Mouse (Mus musculus): Measurements from ENCODE around the gene Pde6d. TPM values are rescaled to one million over a fixed set of nuclear protein-coding genes. Genes with fewer than 3 reads are reported as not detected.
"Not testable (repeated sequence)": the region's sequence is repeated elsewhere in the genome, so short reads cannot be mapped to it uniquely, and the experiment has no call there.

Pde6d gene
- polyA plus RNA-seq, 1 experiment from 2014 or later, result 20.2 TPM

GRCm38 (mm10) chr1:86525499-86526115 is 56.8 kb downstream of the Pde6d start:
- H3K36me3 ChIP-seq (ENCODE audit: control insufficient read depth, insufficient read depth), result peaks cover 9% of the 10 kb centered on the region
- peak overlapping the region; percentile 99 for H3K27ac ChIP-seq (ENCODE audit: low read length)
- H3K4me2 ChIP-seq (ENCODE audit: low read depth, low read length), result peak overlapping the region; percentile 100
- H3K4me1 ChIP-seq (ENCODE audit: control insufficient read depth, low read depth, low read length), result peaks cover 39% of the 10 kb centered on the region
- peak overlapping the region; percentile 100 for H3K4me3 ChIP-seq (ENCODE audit: low read depth, low read length)
- H3K27me3 ChIP-seq (ENCODE audit: control insufficient read depth, insufficient read depth, low read depth, low read length), result no peaks in the 10 kb centered on the region
- no peaks in the 10 kb centered on the region for H3K9me3 ChIP-seq (replicated peaks; ENCODE audit: control insufficient read depth, low read length)
- peak; percentile 1; the same call in 1 of the 2 replicates for ATAC-seq (ENCODE audit: low read depth)
- under 1% methylated on average over 44 of the region's 44 CpGs for WGBS (ENCODE audit: insufficient replicate concordance)
- H3K9ac ChIP-seq (ENCODE audit: low read depth, low read length), result peak overlapping the region; percentile 99

- Histone ChIP-seq H3K27ac (ENCODE audit: low read length) (peak overlapping the region; percentile 99), H3K4me2 (ENCODE audit: low read depth, low read length) (peak overlapping the region; percentile 100), H3K9me3 (replicated peaks; ENCODE audit: control insufficient read depth, low read length) (no peaks in the 10 kb centered on the region), H3K27me3 (ENCODE audit: control insufficient read depth, insufficient read depth, low read depth, low read length) (no peaks in the 10 kb centered on the region), H3K4me1 (ENCODE audit: control insufficient read depth, low read depth, low read length) (peaks cover 39% of the 10 kb centered on the region), H3K9ac (ENCODE audit: low read depth, low read length) (peak overlapping the region; percentile 99), H3K36me3 (ENCODE audit: control insufficient read depth, insufficient read depth) (peaks cover 8% of the 10 kb centered on the region), H3K4me3 (ENCODE audit: low read depth, low read length) (peak overlapping the region; percentile 100)
- 2% methylated on average over 53 of the region's 53 CpGs for WGBS (ENCODE audit: insufficient replicate concordance)
- peak; percentile 70 for ATAC-seq (ENCODE audit: low read depth)
These were observed 57.6 kb downstream of the Pde6d start for GRCm38 (mm10) chr1:86524619-86525498.

GRCm38 (mm10) chr1:86523776-86524618 is 58.4 kb downstream of the Pde6d start:
- ATAC-seq (ENCODE audit: low read depth), result no peak
- peaks cover under 1% of the 10 kb centered on the region; the same call in 1 of the 2 replicates for H3K36me3 ChIP-seq (ENCODE audit: control insufficient read depth, insufficient read depth)
- peaks cover 31% of the 10 kb centered on the region for H3K4me1 ChIP-seq (ENCODE audit: control insufficient read depth, low read depth, low read length)
- H3K27me3 ChIP-seq (ENCODE audit: control insufficient read depth, insufficient read depth, low read depth, low read length), result no peaks in the 10 kb centered on the region
- peak overlapping the region; percentile 100 for H3K4me2 ChIP-seq (ENCODE audit: low read depth, low read length)
- H3K27ac ChIP-seq (ENCODE audit: low read length), result peak overlapping the region; percentile 94
- H3K9me3 ChIP-seq (replicated peaks; ENCODE audit: control insufficient read depth, low read length), result no peaks in the 10 kb centered on the region
- peak overlapping the region; percentile 73 for H3K9ac ChIP-seq (ENCODE audit: low read depth, low read length)
- H3K4me3 ChIP-seq (ENCODE audit: low read depth, low read length), result peak overlapping the region; percentile 100; the same call in 1 of the 2 replicates
- WGBS (ENCODE audit: insufficient replicate concordance), result 43% methylated on average over 8 of the region's 8 CpGs

GRCm38 (mm10) chr1:86522286-86522871 is 60.0 kb downstream of the Pde6d start:
- Histone ChIP-seq H3K4me1 (ENCODE audit: control insufficient read depth, low read depth, low read length) (peaks cover 24% of the 10 kb centered on the region), H3K4me2 (ENCODE audit: low read depth, low read length) (no peak overlapping the region), H3K9me3 (replicated peaks; ENCODE audit: control insufficient read depth, low read length) (no peaks in the 10 kb centered on the region), H3K27ac (ENCODE audit: low read length) (no peak overlapping the region), H3K9ac (ENCODE audit: low read depth, low read length) (no peak overlapping the region), H3K36me3 (ENCODE audit: control insufficient read depth, insufficient read depth) (no peaks in the 10 kb centered on the region), H3K4me3 (ENCODE audit: low read depth, low read length) (no peak overlapping the region), H3K27me3 (ENCODE audit: control insufficient read depth, insufficient read depth, low read depth, low read length) (no peaks in the 10 kb centered on the region)
- no peak for ATAC-seq (ENCODE audit: low read depth)
- WGBS (ENCODE audit: insufficient replicate concordance), result 61% methylated on average over 7 of the region's 7 CpGs

GRCm38 (mm10) chr1:86520361-86520760 is 62.1 kb downstream of the Pde6d start:
- no peak overlapping the region for H3K4me3 ChIP-seq (ENCODE audit: low read depth, low read length)
- H3K9me3 ChIP-seq (replicated peaks; ENCODE audit: control insufficient read depth, low read length), result no peaks in the 10 kb centered on the region
- H3K27ac ChIP-seq (ENCODE audit: low read length), result no peak overlapping the region
- ATAC-seq (ENCODE audit: low read depth), result no peak
- no peaks in the 10 kb centered on the region for H3K36me3 ChIP-seq (ENCODE audit: control insufficient read depth, insufficient read depth)
- 35% methylated on average over 7 of the region's 7 CpGs for WGBS (ENCODE audit: insufficient replicate concordance)
- no peak overlapping the region for H3K4me2 ChIP-seq (ENCODE audit: low read depth, low read length)
- H3K4me1 ChIP-seq (ENCODE audit: control insufficient read depth, low read depth, low read length), result peaks cover 20% of the 10 kb centered on the region
- H3K9ac ChIP-seq (ENCODE audit: low read depth, low read length), result no peak overlapping the region
- H3K27me3 ChIP-seq (ENCODE audit: control insufficient read depth, insufficient read depth, low read depth, low read length), result no peaks in the 10 kb centered on the region

DNA sequence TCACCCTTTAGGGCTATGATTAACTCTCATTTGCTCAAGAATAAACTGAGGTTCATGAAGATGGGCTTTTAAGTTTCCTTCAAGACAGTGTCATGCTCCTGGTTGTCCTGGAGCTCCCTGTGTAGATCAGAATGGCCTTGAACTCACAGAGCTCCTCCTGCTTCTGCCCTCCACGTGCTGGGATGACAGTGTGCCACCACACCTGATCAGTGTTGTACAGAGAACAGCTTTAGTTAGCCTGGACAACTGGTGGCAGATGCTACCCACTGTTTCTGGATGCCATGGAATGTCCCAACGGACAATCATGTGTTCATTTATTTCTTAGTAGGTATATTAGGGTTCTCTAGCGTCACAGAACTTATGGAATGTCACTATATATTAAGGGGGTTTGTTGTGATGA is 65.4 kb downstream of the Pde6d start:
- no peaks in the 10 kb centered on the region for H3K36me3 ChIP-seq (ENCODE audit: control insufficient read depth, insufficient read depth)
- no peak for ATAC-seq (ENCODE audit: low read depth)
- H3K27me3 ChIP-seq (ENCODE audit: control insufficient read depth, insufficient read depth, low read depth, low read length), result no peaks in the 10 kb centered on the region
- H3K4me1 ChIP-seq (ENCODE audit: control insufficient read depth, low read depth, low read length), result no peaks in the 10 kb centered on the region; the same call in 1 of the 2 replicates
- H3K9ac ChIP-seq (ENCODE audit: low read depth, low read length), result no peak overlapping the region
- H3K4me2 ChIP-seq (ENCODE audit: low read depth, low read length), result no peak overlapping the region
- no peak overlapping the region for H3K4me3 ChIP-seq (ENCODE audit: low read depth, low read length)
- no peak overlapping the region for H3K27ac ChIP-seq (ENCODE audit: low read length)
- H3K9me3 ChIP-seq (replicated peaks; ENCODE audit: control insufficient read depth, low read length), result no peaks in the 10 kb centered on the region
- 57% methylated on average over 3 of the region's 3 CpGs for WGBS (ENCODE audit: insufficient replicate concordance)

DNA sequence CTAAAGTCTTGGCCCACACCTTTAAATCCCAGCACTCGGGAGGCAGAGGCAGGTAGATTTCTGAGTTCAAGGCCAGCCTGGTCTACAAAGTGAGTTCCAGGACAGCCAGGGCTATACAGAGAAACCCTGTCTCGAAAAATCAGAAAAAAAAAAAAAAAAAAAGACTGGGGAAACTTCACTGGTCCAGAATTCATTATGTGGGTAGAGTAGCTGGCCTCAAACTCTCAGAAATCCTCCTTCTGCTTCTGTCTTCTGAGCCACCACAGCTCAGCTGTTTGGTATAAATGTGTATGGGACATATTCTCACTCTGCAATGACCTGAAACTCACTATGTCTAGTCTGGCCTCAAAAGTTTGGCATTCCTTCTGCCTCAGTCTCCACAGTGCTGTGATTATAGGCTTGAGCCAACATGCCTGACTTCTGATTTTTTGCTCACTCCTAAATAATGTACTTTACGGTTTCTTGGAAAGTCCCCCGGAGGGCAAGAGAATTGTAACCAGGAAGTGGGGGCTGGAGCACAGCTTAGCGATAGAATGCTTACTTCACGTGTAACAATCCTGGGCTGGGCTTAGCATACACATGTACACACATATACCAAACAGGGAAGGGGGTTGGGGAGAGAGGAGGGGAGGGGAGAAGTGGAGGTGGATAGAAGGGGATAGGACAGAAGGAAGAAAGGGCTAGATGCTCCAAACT is 66.6 kb downstream of the Pde6d start:
- no peak for ATAC-seq (ENCODE audit: low read depth)
- Histone ChIP-seq H3K36me3 (ENCODE audit: control insufficient read depth, insufficient read depth) (no peaks in the 10 kb centered on the region), H3K27ac (ENCODE audit: low read length) (no peak overlapping the region), H3K4me3 (ENCODE audit: low read depth, low read length) (no peak overlapping the region), H3K9ac (ENCODE audit: low read depth, low read length) (no peak overlapping the region), H3K4me1 (ENCODE audit: control insufficient read depth, low read depth, low read length) (no peaks in the 10 kb centered on the region), H3K9me3 (replicated peaks; ENCODE audit: control insufficient read depth, low read length) (no peaks in the 10 kb centered on the region), H3K4me2 (ENCODE audit: low read depth, low read length) (no peak overlapping the region), H3K27me3 (ENCODE audit: control insufficient read depth, insufficient read depth, low read depth, low read length) (no peaks in the 10 kb centered on the region)
- 44% methylated on average over 6 of the region's 6 CpGs for WGBS (ENCODE audit: insufficient replicate concordance)

DNA sequence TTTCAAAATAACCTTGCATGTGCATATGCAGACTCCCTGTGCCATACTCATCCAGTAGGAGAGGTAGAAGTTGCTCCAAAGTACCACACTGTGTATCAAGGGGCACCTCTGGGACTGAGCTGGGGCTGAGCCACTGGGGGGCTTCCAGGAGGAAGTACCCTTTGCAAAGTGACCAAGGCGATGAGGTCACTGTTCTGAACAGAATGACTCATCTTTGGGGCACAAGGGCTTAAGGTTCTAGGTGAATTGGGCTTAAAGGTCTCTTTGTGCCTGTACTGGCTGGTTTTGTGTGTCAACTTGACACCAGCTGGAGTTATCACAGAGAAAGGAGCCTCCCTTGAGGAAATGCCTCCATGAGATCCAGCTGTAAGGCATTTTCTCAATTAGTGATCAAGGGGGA is 69.4 kb downstream of the Pde6d start:
- H3K9ac ChIP-seq (ENCODE audit: low read depth, low read length); H3K27ac ChIP-seq (ENCODE audit: low read length); ATAC-seq (ENCODE audit: low read depth); H3K4me1 ChIP-seq (ENCODE audit: control insufficient read depth, low read depth, low read length); H3K9me3 ChIP-seq (replicated peaks; ENCODE audit: control insufficient read depth, low read length); H3K4me3 ChIP-seq (ENCODE audit: low read depth, low read length); H3K36me3 ChIP-seq (ENCODE audit: control insufficient read depth, insufficient read depth); H3K4me2 ChIP-seq (ENCODE audit: low read depth, low read length); H3K27me3 ChIP-seq (ENCODE audit: control insufficient read depth, insufficient read depth, low read depth, low read length): not testable (repeated sequence)
- 54% methylated on average over 1 of the region's 1 CpGs for WGBS (ENCODE audit: insufficient replicate concordance)

Data from liver, embryonic 16.5 days (tissue).